Mouse (Mus musculus): ENCODE measurements around the gene BC049352. TPM values are rescaled to one million over a fixed set of nuclear protein-coding genes. Genes with fewer than 3 reads are reported as not detected.

BC049352 gene
- total RNA-seq (2021) (not detected), polyA plus RNA-seq (2012; rRNA removed) (0.09 and 0.23 TPM in 2 replicates)
- long read RNA-seq, result 0 reads

DNA sequence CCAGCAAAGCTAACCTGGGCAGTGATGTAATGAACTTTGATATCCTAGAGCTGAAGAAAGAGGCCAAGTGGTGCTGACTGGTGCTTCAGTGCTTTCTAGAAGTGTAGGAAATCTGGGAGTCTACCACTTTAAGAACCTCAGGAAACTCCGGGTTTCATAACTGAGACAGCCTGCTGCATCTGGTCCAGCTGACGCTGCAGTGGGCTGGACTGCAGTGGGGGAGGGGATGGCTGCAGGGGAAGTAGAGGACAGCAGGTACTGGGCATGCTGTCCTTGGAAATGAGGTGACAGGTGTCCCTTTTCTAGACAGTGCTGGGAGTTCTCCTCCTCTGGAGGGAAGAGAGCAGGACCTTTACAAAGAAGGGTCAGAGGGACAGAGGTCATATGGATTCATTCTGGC, at the start of gene BC049352:
BC049352 (plus strand) TSS at position 238 of the 400 bp plus-strand sequence.
- WGBS, result 10% methylated on average over 2 of the region's 2 CpGs
- no peak within 1 kb of the TSS for H3K4me3 ChIP-seq
- H3K79me2 ChIP-seq (replicated peaks; ENCODE audit: control insufficient read depth, insufficient read depth, low read length), result no peaks in the 10 kb centered on the region

DNA sequence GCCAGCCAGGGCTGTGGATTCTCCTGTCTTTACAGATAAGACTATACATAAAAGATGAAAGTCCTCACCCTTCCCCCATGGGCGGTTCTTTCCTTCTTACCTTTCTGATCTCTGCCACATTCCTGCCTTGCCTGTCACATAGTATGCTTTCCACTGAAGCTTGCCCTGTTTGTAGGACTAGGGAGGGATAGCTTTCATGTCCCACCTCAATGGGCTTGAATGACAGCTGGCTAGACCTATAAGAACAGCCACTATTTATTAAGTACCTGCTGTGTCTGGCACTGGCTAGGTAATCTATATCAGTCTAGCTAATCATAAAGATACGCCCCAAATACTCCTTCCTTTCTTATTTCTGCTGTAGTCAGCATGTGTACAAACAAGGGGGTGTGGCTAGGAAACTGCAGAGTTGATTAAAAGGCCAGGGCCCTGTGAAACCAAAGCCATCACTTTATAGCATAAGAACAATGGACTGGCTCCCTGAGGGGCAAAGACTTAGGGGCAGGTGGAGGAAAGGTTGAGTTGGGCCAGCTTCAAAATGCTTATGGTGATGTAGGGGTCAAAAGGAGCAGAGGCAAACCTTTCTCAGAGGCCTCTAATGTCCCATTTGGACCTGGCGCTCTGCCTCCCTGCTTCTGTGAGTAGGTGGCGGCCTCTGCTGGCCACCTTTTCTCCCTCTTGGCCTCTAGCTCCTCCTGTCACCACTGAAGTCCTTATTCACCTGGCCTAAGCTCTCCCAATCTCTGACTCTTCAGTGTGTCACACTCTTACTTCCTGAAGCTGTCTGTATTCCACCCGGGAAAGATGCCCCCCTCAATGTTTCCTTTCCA, 48.1 kb upstream of the BC049352 start:
- Histone ChIP-seq H3K4me1 (ENCODE audit: control insufficient read depth, insufficient read depth, low read length) (no peaks in the 10 kb centered on the region), H3K27ac (no peak overlapping the region), H3K36me3 (ENCODE audit: control insufficient read depth, insufficient read depth, low read length) (no peaks in the 10 kb centered on the region), H3K9ac (ENCODE audit: low read depth, low read length) (no peak overlapping the region), H3K27me3 (ENCODE audit: control insufficient read depth, insufficient read depth, low read length) (peaks cover 3% of the 10 kb centered on the region), H3K79me2 (replicated peaks; ENCODE audit: control insufficient read depth, insufficient read depth, low read length) (no peaks in the 10 kb centered on the region), H3K4me3 (no peak overlapping the region)
- intact Hi-C loops (cut with DNase I), result loop anchor here (5.0 kb wide), 1 partner anchor 111 kb away; no protein-coding TSS in a partner anchor
- 29% methylated on average over 5 of the region's 5 CpGs for WGBS
- DNase-seq, result peak; percentile 57 to 68
- TF ChIP-seq CTCF (IDR thresholded peaks at IDR 0.05), result peak; percentile 76
- TF ChIP-seq POLR2A (IDR thresholded peaks at IDR 0.05; ENCODE audit: insufficient read depth, low read depth, low read length), result no peak
- 0 out of 2 replicates have a peak, but pooled peaks have one; percentile 28 for TF ChIP-seq EP300 (IDR thresholded peaks at IDR 0.05; ENCODE audit: insufficient read depth, low read depth, low read length)

More for the DNA sequence above, at the start of gene BC049352:
- H3K4me1 ChIP-seq (ENCODE audit: control insufficient read depth, insufficient read depth, low read length), result no peaks in the 10 kb centered on the region
- no peaks in the 10 kb centered on the region for H3K27me3 ChIP-seq (ENCODE audit: control insufficient read depth, insufficient read depth, low read length)
- TF ChIP-seq EP300 (IDR thresholded peaks at IDR 0.05; ENCODE audit: insufficient read depth, low read depth, low read length), result no peak
- TF ChIP-seq POLR2A (IDR thresholded peaks at IDR 0.05; ENCODE audit: insufficient read depth, low read depth, low read length), result no peak
- no peak for TF ChIP-seq CTCF (IDR thresholded peaks at IDR 0.05)
- intact Hi-C loops (cut with DNase I), result no loop called here
- peak in 1 of 2 experiments; percentile 15 for DNase-seq
- no peak within 1 kb of the TSS for H3K27ac ChIP-seq
- no peak within 1 kb of the TSS for H3K9ac ChIP-seq (ENCODE audit: low read depth, low read length)
- no peaks in the 10 kb centered on the region for H3K36me3 ChIP-seq (ENCODE audit: control insufficient read depth, insufficient read depth, low read length)

DNA sequence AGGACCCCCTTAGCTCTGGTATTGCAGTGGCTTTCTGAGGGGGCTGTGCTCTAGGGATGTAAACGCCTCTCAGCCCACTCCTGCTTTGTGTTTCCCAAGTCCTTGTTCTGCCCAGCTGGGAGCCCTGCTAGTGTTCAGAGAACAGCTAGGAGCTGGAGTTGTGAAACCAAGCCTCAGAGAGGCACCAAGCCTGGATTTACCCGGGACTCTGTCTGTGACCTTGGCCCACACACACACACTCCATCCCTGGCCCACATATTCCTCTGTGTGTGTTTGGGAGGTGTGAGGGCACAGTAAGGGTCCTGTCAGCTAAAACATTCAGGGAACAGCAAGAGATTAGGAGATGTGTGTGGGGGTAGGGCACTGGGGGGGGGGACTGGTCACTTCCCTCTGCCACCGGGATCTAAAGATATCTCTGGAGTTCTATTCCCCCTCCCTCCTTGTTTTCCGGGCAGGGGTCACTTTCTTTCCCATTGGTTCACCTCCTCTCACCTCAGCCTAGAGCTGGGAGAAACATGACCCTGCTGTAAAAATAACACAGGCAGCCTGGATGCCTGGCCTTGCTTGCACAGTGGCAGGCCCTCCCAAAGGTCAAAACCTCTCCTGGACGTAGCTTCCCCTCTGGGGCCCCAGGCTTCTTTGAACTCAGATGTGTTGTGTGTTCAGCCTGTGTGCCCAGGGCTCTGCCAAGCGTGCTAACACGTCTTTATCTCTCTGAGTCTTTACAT, 45.2 kb upstream of the BC049352 start:
- intact Hi-C loops (cut with DNase I), result loop anchor here (5.0 kb wide), 1 partner anchor 89 kb away; no protein-coding TSS in a partner anchor
- no peak for TF ChIP-seq EP300 (IDR thresholded peaks at IDR 0.05; ENCODE audit: insufficient read depth, low read depth, low read length)
- TF ChIP-seq CTCF (IDR thresholded peaks at IDR 0.05), result no peak
- no peak for TF ChIP-seq POLR2A (IDR thresholded peaks at IDR 0.05; ENCODE audit: insufficient read depth, low read depth, low read length)
- Histone ChIP-seq H3K9ac (ENCODE audit: low read depth, low read length) (no peak overlapping the region), H3K4me1 (ENCODE audit: control insufficient read depth, insufficient read depth, low read length) (no peaks in the 10 kb centered on the region), H3K4me3 (no peak overlapping the region), H3K27me3 (ENCODE audit: control insufficient read depth, insufficient read depth, low read length) (peaks cover 3% of the 10 kb centered on the region), H3K36me3 (ENCODE audit: control insufficient read depth, insufficient read depth, low read length) (no peaks in the 10 kb centered on the region), H3K79me2 (replicated peaks; ENCODE audit: control insufficient read depth, insufficient read depth, low read length) (no peaks in the 10 kb centered on the region), H3K27ac (peak overlapping the region; percentile 12; the same call in 1 of the 2 replicates)
- 22% methylated on average over 7 of the region's 7 CpGs for WGBS
- no peak for DNase-seq

DNA sequence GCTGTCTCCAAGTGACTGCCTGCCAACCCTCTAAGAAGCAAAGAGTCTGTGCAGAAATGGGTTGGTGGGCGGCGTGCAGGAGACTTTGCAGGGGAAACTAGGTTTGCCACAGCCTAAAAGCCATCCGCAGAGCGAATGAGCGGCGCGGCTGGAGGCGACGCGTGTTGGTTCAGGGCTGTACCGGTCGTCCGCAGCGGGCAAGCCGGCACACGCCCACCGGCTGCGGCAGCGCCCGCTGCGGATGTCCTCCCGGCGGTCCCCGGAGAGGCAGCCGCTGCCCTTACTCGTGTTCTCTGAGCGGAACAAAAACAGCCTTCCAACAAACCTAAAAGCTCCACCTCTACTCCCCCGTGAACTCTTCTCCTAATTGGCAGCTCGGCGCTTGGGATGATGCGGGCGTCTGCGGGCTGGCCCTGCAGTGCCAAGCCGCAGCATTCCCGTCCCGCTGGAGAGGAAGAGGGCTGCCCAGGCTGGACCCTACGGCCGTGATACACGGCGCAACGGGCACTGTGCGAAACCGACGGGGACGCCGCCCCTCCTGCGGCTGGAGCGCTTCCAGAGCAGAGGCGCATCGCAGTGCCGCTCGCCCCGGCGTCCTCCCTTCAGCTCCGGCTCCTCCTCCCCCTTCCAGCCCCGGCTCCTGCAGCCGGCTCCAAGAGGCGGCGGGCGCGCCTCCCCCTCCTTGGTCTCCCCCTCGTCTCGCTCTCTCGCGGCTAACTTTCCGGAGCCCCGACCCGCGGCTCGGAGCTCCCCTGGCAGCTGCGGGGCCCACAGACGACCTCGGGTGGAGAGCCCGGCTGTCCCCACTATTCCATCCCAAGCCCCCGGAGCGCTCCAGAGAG, 43.4 kb upstream of the BC049352 start, which contains the start of gene Scn4b:
Scn4b (plus strand) TSS at position 205 of the 842 bp plus-strand sequence.
- H3K4me3 ChIP-seq, result peak within 1 kb of the TSS; percentile 52
- TF ChIP-seq POLR2A (IDR thresholded peaks at IDR 0.05; ENCODE audit: insufficient read depth, low read depth, low read length), result no peak
- no peak for TF ChIP-seq CTCF (IDR thresholded peaks at IDR 0.05)
- no peak for TF ChIP-seq EP300 (IDR thresholded peaks at IDR 0.05; ENCODE audit: insufficient read depth, low read depth, low read length)
- 2% methylated on average over 76 of the region's 76 CpGs for WGBS
- DNase-seq, result peak; percentile 59 to 65
- peak within 1 kb of the TSS; percentile 3; the same call in 1 of the 2 replicates for H3K27ac ChIP-seq
- H3K4me1 ChIP-seq (ENCODE audit: control insufficient read depth, insufficient read depth, low read length), result no peaks in the 10 kb centered on the region
- H3K36me3 ChIP-seq (ENCODE audit: control insufficient read depth, insufficient read depth, low read length), result no peaks in the 10 kb centered on the region
- H3K9ac ChIP-seq (ENCODE audit: low read depth, low read length), result peak within 1 kb of the TSS; percentile 60
- intact Hi-C loops (cut with DNase I), result loop anchor here (5.0 kb wide), 1 partner anchor 91 kb away; no protein-coding TSS in a partner anchor
- no peaks in the 10 kb centered on the region for H3K79me2 ChIP-seq (replicated peaks; ENCODE audit: control insufficient read depth, insufficient read depth, low read length)
- peaks cover 3% of the 10 kb centered on the region for H3K27me3 ChIP-seq (ENCODE audit: control insufficient read depth, insufficient read depth, low read length)

DNA sequence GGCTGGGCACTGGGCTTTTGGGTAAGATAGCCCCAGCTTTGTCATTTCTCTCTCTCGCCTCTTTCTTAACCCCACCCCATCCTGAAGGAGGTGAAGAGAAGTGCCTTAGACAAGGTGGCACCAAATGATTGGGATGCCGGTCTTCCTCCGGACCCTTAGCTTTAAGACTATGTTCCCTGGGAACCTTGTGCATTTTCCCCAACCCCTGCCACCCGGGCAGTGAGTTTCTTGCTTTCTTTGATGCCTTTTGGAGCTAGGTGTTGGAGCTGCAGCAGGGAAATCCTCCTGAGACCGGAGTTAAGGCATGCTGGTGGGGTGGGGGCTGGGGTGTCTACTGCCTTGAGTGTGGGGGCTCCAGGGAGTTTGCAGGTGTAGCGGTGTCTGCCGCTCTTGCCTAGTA, 42.7 kb upstream of the BC049352 start:
- Histone ChIP-seq H3K27ac (no peak overlapping the region), H3K4me3 (peak overlapping the region; percentile 52), H3K4me1 (ENCODE audit: control insufficient read depth, insufficient read depth, low read length) (no peaks in the 10 kb centered on the region), H3K79me2 (replicated peaks; ENCODE audit: control insufficient read depth, insufficient read depth, low read length) (no peaks in the 10 kb centered on the region), H3K27me3 (ENCODE audit: control insufficient read depth, insufficient read depth, low read length) (peaks cover 3% of the 10 kb centered on the region), H3K9ac (ENCODE audit: low read depth, low read length) (no peak overlapping the region; the same call in 1 of the 2 replicates), H3K36me3 (ENCODE audit: control insufficient read depth, insufficient read depth, low read length) (no peaks in the 10 kb centered on the region)
- intact Hi-C loops (cut with DNase I), result loop anchor here (5.0 kb wide), 1 partner anchor 92 kb away; no protein-coding TSS in a partner anchor
- no peak for DNase-seq
- TF ChIP-seq POLR2A (IDR thresholded peaks at IDR 0.05; ENCODE audit: insufficient read depth, low read depth, low read length), result no peak
- TF ChIP-seq CTCF (IDR thresholded peaks at IDR 0.05), result no peak
- no peak for TF ChIP-seq EP300 (IDR thresholded peaks at IDR 0.05; ENCODE audit: insufficient read depth, low read depth, low read length)
- 21% methylated on average over 7 of the region's 7 CpGs for WGBS

Data from heart, adult 2 months (tissue).